Mouse (Mus musculus): ENCODE results near the gene Gsap. TPM values are rescaled to one million over a fixed set of nuclear protein-coding genes. Genes with fewer than 3 reads are reported as not detected.
"Not testable (repeated sequence)": the region's sequence is repeated elsewhere in the genome, so short reads cannot be mapped to it uniquely, and the experiment has no call there.

Gene Gsap
- total and polyA plus RNA-seq, 3 experiments: 1.7 to 3.7 (median 3.5) TPM

GRCm38 (mm10) chr5:21271386-21272354, 85.6 kb downstream of the Gsap start:
- Histone ChIP-seq H3K4me1 (ENCODE audit: control insufficient read depth, insufficient read depth, low read length) (peaks cover 14% of the 10 kb centered on the region), H3K9ac (ENCODE audit: low read depth, low read length) (no peak overlapping the region), H3K4me3 (no peak overlapping the region), H3K27ac (peak overlapping the region; percentile 67), H3K27me3 (ENCODE audit: control insufficient read depth, insufficient read depth, low read length) (no peaks in the 10 kb centered on the region), H3K36me3 (ENCODE audit: control insufficient read depth, insufficient read depth, low read length) (no peaks in the 10 kb centered on the region; the same call in 1 of the 2 replicates), H3K79me2 (replicated peaks; ENCODE audit: control insufficient read depth, insufficient read depth, low read length) (no peaks in the 10 kb centered on the region)
- no peak for TF ChIP-seq EP300 (IDR thresholded peaks at IDR 0.05; ENCODE audit: insufficient read depth, low read depth, low read length)
- no peak for TF ChIP-seq CTCF (IDR thresholded peaks at IDR 0.05)
- TF ChIP-seq POLR2A (IDR thresholded peaks at IDR 0.05; ENCODE audit: insufficient read depth, low read depth, low read length): no peak
- intact Hi-C loops (cut with DNase I): no loop called here
- no peak for DNase-seq
- 64% methylated on average over 9 of the region's 9 CpGs for WGBS

GRCm38 (mm10) chr5:21277685-21278084, 91.6 kb downstream of the Gsap start:
- H3K9ac ChIP-seq (ENCODE audit: low read depth, low read length); DNase-seq; H3K79me2 ChIP-seq (replicated peaks; ENCODE audit: control insufficient read depth, insufficient read depth, low read length); H3K4me3 ChIP-seq; intact Hi-C loops (cut with DNase I); H3K27ac ChIP-seq; H3K27me3 ChIP-seq (ENCODE audit: control insufficient read depth, insufficient read depth, low read length); H3K4me1 ChIP-seq (ENCODE audit: control insufficient read depth, insufficient read depth, low read length); H3K36me3 ChIP-seq (ENCODE audit: control insufficient read depth, insufficient read depth, low read length): not testable (repeated sequence)
- WGBS: 44% methylated on average over 2 of the region's 2 CpGs
- 0 out of 2 replicates have a peak, but pooled peaks have one; percentile 20 for TF ChIP-seq EP300 (IDR thresholded peaks at IDR 0.05; ENCODE audit: insufficient read depth, low read depth, low read length)
- TF ChIP-seq CTCF (IDR thresholded peaks at IDR 0.05): peak; percentile 70

GRCm38 (mm10) chr5:21283356-21284062, 97.5 kb downstream of the Gsap start:
- DNase-seq: peak in 1 of 2 experiments; percentile 38
- intact Hi-C loops (cut with DNase I): loop anchor here (5.0 kb wide), 1 partner anchor 44 kb away; no protein-coding TSS in a partner anchor

GRCm38 (mm10) chr5:21288658-21289435, 102.8 kb downstream of the Gsap start:
- Histone ChIP-seq H3K36me3 (ENCODE audit: control insufficient read depth, insufficient read depth, low read length) (peaks cover 3% of the 10 kb centered on the region; the same call in 1 of the 2 replicates), H3K79me2 (replicated peaks; ENCODE audit: control insufficient read depth, insufficient read depth, low read length) (no peaks in the 10 kb centered on the region), H3K4me1 (ENCODE audit: control insufficient read depth, insufficient read depth, low read length) (no peaks in the 10 kb centered on the region), H3K4me3 (no peak overlapping the region), H3K27ac (no peak overlapping the region; the same call in 1 of the 2 replicates), H3K27me3 (ENCODE audit: control insufficient read depth, insufficient read depth, low read length) (no peaks in the 10 kb centered on the region), H3K9ac (ENCODE audit: low read depth, low read length) (no peak overlapping the region)
- WGBS: 39% methylated on average over 7 of the region's 7 CpGs
- intact Hi-C loops (cut with DNase I): no loop called here
- no peak for DNase-seq
- TF ChIP-seq EP300 (IDR thresholded peaks at IDR 0.05; ENCODE audit: insufficient read depth, low read depth, low read length) (no peak), POLR2A (IDR thresholded peaks at IDR 0.05; ENCODE audit: insufficient read depth, low read depth, low read length) (no peak), CTCF (IDR thresholded peaks at IDR 0.05) (no peak)

More at GRCm38 (mm10) chr5:21283356-21284062, 97.5 kb downstream of the Gsap start:
- no peaks in the 10 kb centered on the region for H3K79me2 ChIP-seq (replicated peaks; ENCODE audit: control insufficient read depth, insufficient read depth, low read length)
- 60% methylated on average over 12 of the region's 12 CpGs for WGBS
- peaks cover 4% of the 10 kb centered on the region; the same call in 1 of the 2 replicates for H3K4me1 ChIP-seq (ENCODE audit: control insufficient read depth, insufficient read depth, low read length)
- no peak overlapping the region for H3K4me3 ChIP-seq
- H3K36me3 ChIP-seq (ENCODE audit: control insufficient read depth, insufficient read depth, low read length): peaks cover 3% of the 10 kb centered on the region; the same call in 1 of the 2 replicates
- no peaks in the 10 kb centered on the region for H3K27me3 ChIP-seq (ENCODE audit: control insufficient read depth, insufficient read depth, low read length)
- H3K9ac ChIP-seq (ENCODE audit: low read depth, low read length): no peak overlapping the region
- H3K27ac ChIP-seq: peak overlapping the region; percentile 62
- TF ChIP-seq POLR2A (IDR thresholded peaks at IDR 0.05; ENCODE audit: insufficient read depth, low read depth, low read length) (no peak), CTCF (IDR thresholded peaks at IDR 0.05) (no peak), EP300 (IDR thresholded peaks at IDR 0.05; ENCODE audit: insufficient read depth, low read depth, low read length) (no peak)

GRCm38 (mm10) chr5:21290594-21290993, 104.5 kb downstream of the Gsap start:
- DNase-seq: no peak
- Histone ChIP-seq H3K27me3 (ENCODE audit: control insufficient read depth, insufficient read depth, low read length) (no peaks in the 10 kb centered on the region), H3K9ac (ENCODE audit: low read depth, low read length) (no peak overlapping the region), H3K27ac (no peak overlapping the region), H3K79me2 (replicated peaks; ENCODE audit: control insufficient read depth, insufficient read depth, low read length) (no peaks in the 10 kb centered on the region), H3K4me3 (no peak overlapping the region), H3K4me1 (ENCODE audit: control insufficient read depth, insufficient read depth, low read length) (no peaks in the 10 kb centered on the region), H3K36me3 (ENCODE audit: control insufficient read depth, insufficient read depth, low read length) (peaks cover 3% of the 10 kb centered on the region; the same call in 1 of the 2 replicates)
- intact Hi-C loops (cut with DNase I): no loop called here
- 75% methylated on average over 8 of the region's 8 CpGs for WGBS
- TF ChIP-seq CTCF (IDR thresholded peaks at IDR 0.05): no peak

Data from heart, adult 2 months (tissue).